Mouse (Mus musculus): ENCODE measurements around the gene Hmces. TPM values are rescaled to one million over a fixed set of nuclear protein-coding genes. Genes with fewer than 3 reads are reported as not detected.

The Hmces gene
- total RNA-seq (2021), result 10 to 100 TPM in 1 of 2 experiments, 1 to 10 TPM in 1; 8.1 to 11.7 TPM
- long read RNA-seq, experiment 1, transcript Hmces-201 (7 exons, 1,464 nt), result major isoform, 12 of 13 reads
- long read RNA-seq, experiment 1, partial matches to known transcripts, result 0 of 13 reads
- long read RNA-seq, experiment 1, other reads (novel, unspliced or antisense), result 1 of 13 reads
- long read RNA-seq, experiment 2, transcript Hmces-201 (7 exons, 1,464 nt), result major isoform, 15 of 16 reads
- long read RNA-seq, experiment 2, partial matches to known transcripts, result 0 of 16 reads
- long read RNA-seq, experiment 2, other reads (novel, unspliced or antisense), result 0 of 16 reads

- peak; percentile 63 for DNase-seq
These were observed at the start of gene Hmces for GRCm38 (mm10) chr6:87913661-87914325. TSS of gene Hmces (plus strand) at chr6:87913935.

DNA sequence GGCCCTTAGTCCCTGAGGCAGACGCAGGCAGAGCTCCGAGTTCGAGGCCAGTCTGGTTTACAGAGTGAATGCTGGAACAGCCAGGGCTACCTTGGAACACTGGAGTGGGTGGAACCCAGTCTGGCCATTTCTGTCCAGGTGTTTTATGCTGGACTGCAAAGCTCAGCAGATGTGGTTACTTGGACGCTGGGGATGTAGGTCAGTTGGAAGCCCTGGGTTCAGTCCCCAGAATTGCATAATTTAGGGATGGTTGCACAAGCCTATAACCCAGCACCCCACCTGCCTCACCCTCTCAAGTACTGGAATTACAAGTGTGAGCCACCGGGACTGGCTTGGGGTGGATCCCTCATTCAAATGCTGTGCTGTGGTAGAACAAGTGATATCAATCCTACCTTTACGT is 47.5 kb upstream of the Hmces start:
- no peak for DNase-seq

- DNase-seq, result no peak
These were observed 46.5 kb upstream of the Hmces start for GRCm38 (mm10) chr6:87867256-87867655.

- DNase-seq, result peak; percentile 95
These were observed 44.7 kb upstream of the Hmces start for GRCm38 (mm10) chr6:87868871-87869506.

- DNase-seq, result no peak
These were observed 43.3 kb upstream of the Hmces start for GRCm38 (mm10) chr6:87870440-87870839.

GRCm38 (mm10) chr6:87871240-87871639 is 42.5 kb upstream of the Hmces start:
- DNase-seq, result no peak

- peak; percentile 42 for DNase-seq
These were observed 40.6 kb upstream of the Hmces start for GRCm38 (mm10) chr6:87873104-87873503.

GRCm38 (mm10) chr6:87873963-87874362 is 39.8 kb upstream of the Hmces start:
- no peak for DNase-seq

GRCm38 (mm10) chr6:87875083-87875482 is 38.7 kb upstream of the Hmces start:
- peak; percentile 84 for DNase-seq

DNA sequence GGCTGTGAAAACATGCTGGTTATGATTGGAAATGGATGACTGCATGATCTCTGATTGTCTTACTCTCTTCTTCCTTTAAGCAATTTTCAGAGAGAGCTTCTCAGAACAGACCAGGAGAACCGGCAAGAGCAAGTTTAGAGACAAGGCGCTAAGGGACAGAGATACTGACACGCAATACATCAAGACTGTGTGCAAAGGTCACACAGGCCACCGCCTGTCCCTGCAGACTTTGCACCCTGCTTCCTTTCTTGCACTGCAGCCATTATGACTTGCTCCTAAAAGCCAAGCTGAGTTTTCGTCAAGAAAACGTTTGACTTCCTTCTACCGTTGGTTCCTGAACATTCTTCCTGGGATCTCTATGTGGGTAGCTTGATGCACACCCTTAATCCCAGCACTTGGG is 38.2 kb upstream of the Hmces start:
- no peak for DNase-seq

GRCm38 (mm10) chr6:87876068-87876643 is 37.6 kb upstream of the Hmces start:
- no peak for DNase-seq

- no peak for DNase-seq
These were observed 34.7 kb upstream of the Hmces start for GRCm38 (mm10) chr6:87879010-87879409.

GRCm38 (mm10) chr6:87879628-87880027 is 34.1 kb upstream of the Hmces start:
- no peak for DNase-seq

- no peak for DNase-seq
These were observed 31.5 kb upstream of the Hmces start for GRCm38 (mm10) chr6:87882221-87882620.

DNA sequence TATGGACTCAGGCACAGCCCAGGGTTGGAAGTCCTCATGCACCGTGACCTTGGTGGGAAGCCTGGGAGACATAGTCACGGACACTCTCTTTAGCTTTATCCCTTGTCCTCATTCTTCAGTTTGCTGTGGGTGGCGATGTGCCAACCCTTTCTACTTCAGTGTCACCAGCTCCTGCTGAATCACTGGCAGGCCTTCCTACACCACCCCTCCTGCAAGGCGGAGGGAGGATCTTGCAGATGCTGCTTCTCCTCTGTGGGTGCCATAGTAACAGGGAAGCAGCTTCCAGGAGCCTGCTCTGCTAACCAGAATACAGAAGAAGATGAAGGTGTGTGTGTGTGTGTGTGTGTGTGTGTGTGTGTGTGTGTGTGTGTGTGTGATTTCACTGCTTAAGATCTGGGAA is 30.9 kb upstream of the Hmces start:
- DNase-seq, result no peak

GRCm38 (mm10) chr6:87886721-87887120 is 27.0 kb upstream of the Hmces start:
- DNase-seq, result no peak

DNA sequence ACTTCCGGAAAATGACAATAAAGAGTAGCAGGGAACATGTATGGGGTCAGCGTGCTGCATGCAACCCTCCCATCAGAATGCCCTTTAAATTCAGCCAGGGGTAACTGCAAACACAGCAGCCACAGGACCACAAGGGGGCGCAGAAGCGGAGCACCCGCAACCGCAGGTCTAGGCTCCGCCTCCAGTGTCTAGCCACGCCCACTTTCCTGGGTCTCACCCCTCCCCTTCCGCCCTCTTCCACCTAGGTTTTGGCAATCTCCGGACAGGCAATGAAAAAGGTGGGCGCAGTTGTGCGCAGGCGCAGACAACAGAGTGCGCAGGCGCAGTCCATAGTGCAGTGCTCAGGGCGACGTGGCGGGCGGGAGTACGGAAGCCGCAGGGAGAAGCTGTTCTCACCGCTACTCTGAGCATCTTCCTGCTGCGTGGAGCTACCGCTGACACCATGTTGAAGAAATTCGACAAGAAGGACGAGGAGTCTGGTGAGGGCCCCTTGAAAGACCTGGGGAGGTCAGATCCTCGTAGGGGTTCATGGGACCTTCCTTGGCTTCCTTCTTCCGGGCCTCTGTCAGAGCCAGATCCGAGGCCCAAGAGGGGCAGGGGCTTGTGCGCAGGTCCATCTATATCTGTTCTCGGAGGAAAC is 26.0 kb upstream of the Hmces start, which contains the start of gene Copg1:
TSS of gene Copg1 (plus strand) at position 221 of the 640 bp plus-strand sequence.
- DNase-seq, result peak; percentile 100

GRCm38 (mm10) chr6:87893931-87894330 is 19.8 kb upstream of the Hmces start:
- DNase-seq, result no peak

DNA sequence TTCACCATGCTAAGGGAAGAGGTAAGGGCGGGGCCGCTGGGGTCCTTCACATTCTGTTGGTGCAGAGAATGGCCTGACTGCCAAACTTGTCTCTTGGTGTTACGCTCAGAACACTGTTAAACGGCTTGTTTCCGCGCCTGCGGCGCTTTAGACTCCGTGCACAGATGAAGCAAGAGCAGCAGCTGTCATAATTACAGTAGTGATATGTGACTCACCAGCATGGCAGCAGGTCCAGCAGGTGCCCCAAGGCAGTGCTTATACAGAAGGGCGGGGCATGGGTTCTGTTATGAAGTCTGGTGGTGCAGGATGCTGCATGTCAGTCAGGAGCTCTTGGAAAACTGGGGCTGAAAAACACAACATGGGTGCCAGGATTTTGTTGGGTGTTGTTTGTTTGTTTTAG is 15.7 kb upstream of the Hmces start:
- no peak for DNase-seq

- DNase-seq, result no peak
These were observed 7.1 kb upstream of the Hmces start for GRCm38 (mm10) chr6:87906632-87907031.

- DNase-seq, result no peak
These were observed 4.6 kb upstream of the Hmces start for GRCm38 (mm10) chr6:87909181-87909580.

DNA sequence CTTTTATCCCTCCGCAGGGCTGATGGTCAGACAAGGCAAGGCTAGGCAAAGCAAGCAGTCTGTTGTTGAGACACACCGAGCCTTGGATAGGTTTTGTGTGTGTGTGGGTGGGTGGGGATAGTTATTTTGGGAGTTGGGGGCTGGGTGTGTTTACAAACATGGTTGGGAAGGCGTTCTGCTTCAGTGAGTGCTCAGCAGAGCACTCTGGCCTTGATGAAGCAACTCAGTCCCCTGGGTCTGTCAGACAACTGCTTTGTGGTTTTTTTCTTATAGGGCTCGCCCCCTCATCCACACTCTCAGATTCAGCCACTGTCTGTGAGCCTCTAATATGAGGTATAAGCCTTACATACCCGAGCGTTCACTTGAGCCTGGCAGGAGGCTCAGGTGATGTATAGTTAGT is 2.2 kb upstream of the Hmces start:
- no peak for DNase-seq

Data from gastrocnemius, postnatal 10 days (tissue).